Comparison of ENCODE assay signal across 8 mouse cellular contexts in the genomic region with DNA sequence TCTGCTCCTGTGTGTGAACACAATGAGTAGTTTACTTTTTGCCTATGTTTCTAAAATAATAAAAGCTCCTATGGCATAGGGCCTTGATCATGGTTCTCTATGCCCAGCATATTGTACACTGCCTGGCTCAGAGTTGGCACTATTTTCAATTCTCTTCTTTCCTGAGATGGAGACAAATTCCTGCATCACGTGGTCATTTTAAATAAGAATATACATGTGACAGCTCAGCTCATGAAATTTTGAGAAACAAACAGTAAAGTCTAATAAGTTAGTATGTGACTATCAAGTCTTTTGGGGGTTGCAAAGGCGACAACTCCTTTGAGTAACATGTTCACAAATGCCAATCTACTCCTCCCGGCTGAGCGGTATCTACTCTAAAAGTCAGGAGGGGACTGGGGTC. TPM values are rescaled to one million over a fixed set of nuclear protein-coding genes. Genes with fewer than 3 reads are reported as not detected.
A peak's percentile ranks its signal among the peaks of the same experiment; 100 is the strongest.
DNase-seq lines count a peak whose midpoint lies in the region; ATAC-seq and TF ChIP-seq lines count a peak whose summit lies in the region.

No protein-coding gene starts in this region.

- H3K9ac ChIP-seq in forebrain, embryonic 12.5 days = peak overlapping the region; percentile 73
- peak overlapping the region; percentile 77 for H3K9ac ChIP-seq in liver, embryonic 12.5 days

- under 1% methylated on average over 4 of the region's 4 CpGs for WGBS in forebrain, embryonic 12.5 days
- under 1% methylated on average over 4 of the region's 4 CpGs for WGBS in liver, embryonic 12.5 days (ENCODE audit: insufficient replicate concordance)

- TF ChIP-seq CTCF in C2C12 (IDR thresholded peaks at IDR 0.05; ENCODE audit: control insufficient read depth, insufficient read depth, insufficient read length) = no peak

- peaks cover 24% of the 10 kb centered on the region for H3K4me1 ChIP-seq in erythroblast, embryonic 14.5 days (ENCODE audit: control insufficient read depth)
- peaks cover 13% of the 10 kb centered on the region for H3K4me1 ChIP-seq in forebrain, embryonic 12.5 days
- H3K4me1 ChIP-seq in liver, embryonic 12.5 days = peaks cover 28% of the 10 kb centered on the region

- H3K36me3 ChIP-seq in erythroblast, embryonic 14.5 days (ENCODE audit: control insufficient read depth) = peaks cover 48% of the 10 kb centered on the region
- H3K36me3 ChIP-seq in C2C12 (ENCODE audit: control insufficient read depth, insufficient read depth) = peaks cover 39% of the 10 kb centered on the region
- H3K36me3 ChIP-seq in forebrain, embryonic 12.5 days (replicated peaks) = peaks cover 32% of the 10 kb centered on the region
- peaks cover 35% of the 10 kb centered on the region for H3K36me3 ChIP-seq in liver, embryonic 12.5 days

- peak overlapping the region; percentile 80 for H3K4me3 ChIP-seq in erythroblast, embryonic 14.5 days (replicated peaks)
- H3K4me3 ChIP-seq in C2C12 (ENCODE audit: insufficient read depth, poor library complexity, severe bottlenecking) = peak overlapping the region; percentile 71
- H3K4me3 ChIP-seq in forebrain, embryonic 12.5 days (replicated peaks) = peak overlapping the region; percentile 70
- H3K4me3 ChIP-seq in liver, embryonic 12.5 days = peak overlapping the region; percentile 72

- H3K79me3 ChIP-seq in C2C12 (ENCODE audit: low read depth) = peaks cover 32% of the 10 kb centered on the region

- H3ac ChIP-seq in C2C12 (ENCODE audit: control insufficient read depth, insufficient read length, low read depth) = peak overlapping the region; percentile 93

- peak overlapping the region; percentile 77; the same call in 1 of the 2 replicates for H3K27ac ChIP-seq in forebrain, embryonic 12.5 days
- peak overlapping the region; percentile 75 for H3K27ac ChIP-seq in liver, embryonic 12.5 days

- DNase-seq in urinary bladder, postnatal 4 days (ENCODE audit: low spot score in 2 of 2) = no peak
- no peak for DNase-seq in adrenal gland, adult 2 months
- DNase-seq in left cerebral cortex, adult 9 months (ENCODE audit: low spot score in 2 of 2) = no peak

- H3K9me3 ChIP-seq in erythroblast, embryonic 14.5 days (ENCODE audit: control insufficient read depth, low read length) = no peaks in the 10 kb centered on the region
- H3K9me3 ChIP-seq in forebrain, embryonic 12.5 days = no peaks in the 10 kb centered on the region
- no peaks in the 10 kb centered on the region for H3K9me3 ChIP-seq in liver, embryonic 12.5 days (replicated peaks)

- H3K27me3 ChIP-seq in erythroblast, embryonic 14.5 days (ENCODE audit: control insufficient read depth) = no peaks in the 10 kb centered on the region
- no peaks in the 10 kb centered on the region for H3K27me3 ChIP-seq in C2C12 (ENCODE audit: control insufficient read depth, insufficient read depth, insufficient read length)
- no peaks in the 10 kb centered on the region for H3K27me3 ChIP-seq in forebrain, embryonic 12.5 days
- no peaks in the 10 kb centered on the region for H3K27me3 ChIP-seq in liver, embryonic 12.5 days (replicated peaks)

- no peak for ATAC-seq in erythroblast, adult 5-6 weeks (replicated peaks; ENCODE audit: low FRiP score, poor library complexity, severe bottlenecking)
- no peak for ATAC-seq in forebrain, embryonic 12.5 days (ENCODE audit: low FRiP score)
- ATAC-seq in liver, embryonic 12.5 days = no peak

- H3K4me2 ChIP-seq in forebrain, embryonic 12.5 days = peak overlapping the region; percentile 67
- H3K4me2 ChIP-seq in liver, embryonic 12.5 days = peak overlapping the region; percentile 78

- H3K79me2 ChIP-seq in C2C12 (ENCODE audit: control insufficient read depth, insufficient read depth) = peaks cover 74% of the 10 kb centered on the region

TF ChIP-seq in C2C12, 6 proteins besides CTCF, POLR2A, EP300 and RAD21:
- TF ChIP-seq USF1 (IDR thresholded peaks at IDR 0.05; ENCODE audit: low read depth) (peak; percentile 53), MYOG (IDR thresholded peaks at IDR 0.05; ENCODE audit: control insufficient read depth, extremely low read depth, insufficient read length) (no peak)

RNA-seq across cellular contexts. Expression of a gene that starts 0.3 kb away (rescaled TPM):
- polyA plus RNA-seq in erythroblast, embryonic 14.5 days (2012) = 0.26 and 0.36 TPM in 2 replicates
- total RNA-seq in erythroblast, adult 5-6 weeks (2015; ENCODE audit: low replicate concordance) = 3.3 and 6.7 TPM in 2 replicates
- 6.9 and 11.8 TPM in 2 replicates for total RNA-seq in erythroblast, adult 5-6 weeks (2017; ENCODE audit: low replicate concordance)
- 25.4 TPM for polyA plus RNA-seq in C2C12 (2012; fragmentation: generic; extraction: Trizol)
- polyA plus RNA-seq in forebrain, embryonic 12.5 days (2016; fragmentation: Nextera tagmentation; extraction: Ambion mirVana) = 23.2 and 23.4 TPM in 2 replicates
- polyA plus RNA-seq in liver, embryonic 12.5 days (2016; fragmentation: Nextera tagmentation; extraction: Ambion mirVana) = 24.9 and 25.7 TPM in 2 replicates
- total RNA-seq in adrenal gland, adult 2 months (2021) = 10 to 100 TPM; 24.0 to 31.8 TPM
- polyA plus RNA-seq in adrenal gland, adult 2 months (2012; rRNA removed) = 18.5 and 22.2 TPM in 2 replicates

RNA-seq across cellular contexts. Expression of a gene that starts 0.7 kb away (rescaled TPM):
- 1.2 and 1.7 TPM in 2 replicates for polyA plus RNA-seq in erythroblast, embryonic 14.5 days (2012)
- 13.1 and 18.2 TPM in 2 replicates for total RNA-seq in erythroblast, adult 5-6 weeks (2015; ENCODE audit: low replicate concordance)
- 19.0 and 20.5 TPM in 2 replicates for total RNA-seq in erythroblast, adult 5-6 weeks (2017; ENCODE audit: low replicate concordance)
- 16.0 TPM for polyA plus RNA-seq in C2C12 (2012; fragmentation: generic; extraction: Trizol)
- polyA plus RNA-seq in forebrain, embryonic 12.5 days (2016; fragmentation: Nextera tagmentation; extraction: Ambion mirVana) = 113 and 121 TPM in 2 replicates
- polyA plus RNA-seq in liver, embryonic 12.5 days (2016; fragmentation: Nextera tagmentation; extraction: Ambion mirVana) = 28.2 and 29.9 TPM in 2 replicates
- total RNA-seq in adrenal gland, adult 2 months (2021) = 10 to 100 TPM; 27.0 to 27.1 TPM
- 3.2 and 3.6 TPM in 2 replicates for polyA plus RNA-seq in adrenal gland, adult 2 months (2012; rRNA removed)

RNA-seq across cellular contexts. Expression of a gene that starts 30.7 kb away (rescaled TPM):
- polyA plus RNA-seq in erythroblast, embryonic 14.5 days (2012) = 0.02 TPM in 1 of 2 replicates, not detected in the other
- total RNA-seq in erythroblast, adult 5-6 weeks (2015; ENCODE audit: low replicate concordance) = not detected in 2 replicates
- not detected in 2 replicates for total RNA-seq in erythroblast, adult 5-6 weeks (2017; ENCODE audit: low replicate concordance)
- 6.6 TPM for polyA plus RNA-seq in C2C12 (2012; fragmentation: generic; extraction: Trizol)
- polyA plus RNA-seq in forebrain, embryonic 12.5 days (2016; fragmentation: Nextera tagmentation; extraction: Ambion mirVana) = 21.9 and 34.2 TPM in 2 replicates
- 0.29 and 0.39 TPM in 2 replicates for polyA plus RNA-seq in liver, embryonic 12.5 days (2016; fragmentation: Nextera tagmentation; extraction: Ambion mirVana)
- 1 to 10 TPM; 2.0 to 2.3 TPM for total RNA-seq in adrenal gland, adult 2 months (2021)
- polyA plus RNA-seq in adrenal gland, adult 2 months (2012; rRNA removed) = 3.4 and 5.2 TPM in 2 replicates

Comparison
In these comparisons a context has a peak if more than half of its experiments do, and no peak if none do; other contexts are left out.
1. RNA of a gene that starts 0.3 kb away (polyA plus RNA-seq): 24.9 to 25.7 TPM in liver, embryonic 12.5 days, 25.4 TPM in C2C12 (single experiment), 23.2 to 23.4 TPM in forebrain, embryonic 12.5 days and 18.5 to 22.2 TPM in adrenal gland, adult 2 months; 0.26 to 0.36 TPM in erythroblast, embryonic 14.5 days; every median in the first group is over 10 times any median in the second.
2. Peak in every context shown above with its lines, with median percentiles within 50 percentile points of each other: H3K4me3 ChIP-seq.